ENCODE assay signal across 32 mouse cellular contexts in genomic region chrX:157733836-157734235, GRCm38 (mm10). TPM values are rescaled to one million over a fixed set of nuclear protein-coding genes. Genes with fewer than 3 reads are reported as not detected.
A peak's percentile ranks its signal among the peaks of the same experiment; 100 is the strongest.
DNase-seq lines count a peak whose midpoint lies in the region; ATAC-seq and TF ChIP-seq lines count a peak whose summit lies in the region.
"Had no signal": no experiment of that assay in that cellular context is flagged by ENCODE, and none has a peak within 500 bp of the region (broad histone marks: within the 10 kb centered on the region; RNA-seq: fewer than 3 reads in every experiment).

No protein-coding gene starts in this region.

- DNase-seq in heart, adult 2 months = no peak
- no peak for DNase-seq in heart, adult 11 months
- DNase-seq in brain, embryonic 14.5 days (ENCODE audit: low read depth) = peak; percentile 31
- DNase-seq in cerebellum, adult 2 months = peak; percentile 43 to 63
- peak; percentile 10 to 45 for DNase-seq in cerebellum, postnatal 14 days
- DNase-seq in right cerebral cortex, postnatal 4 days = no peak
- DNase-seq in layer of hippocampus, postnatal 14 days (ENCODE audit: low spot score in 2 of 2) = no peak
- DNase-seq: adrenal gland, adult 2 months; adrenal gland, postnatal 36 days; B cell, adult 2 months; heart, postnatal 4 days; kidney, postnatal 14 days; left cerebral cortex, postnatal 4 days; liver, postnatal 0 days; lung, postnatal 36 days; thymus, postnatal 14 days had no signal

- no peak for ATAC-seq in erythroblast, adult 5-6 weeks (replicated peaks; ENCODE audit: low FRiP score, poor library complexity, severe bottlenecking)
- ATAC-seq: activated CD4-positive, CD25-positive, alpha-beta regulatory T cell, adult 4 months; forebrain, embryonic 15.5 days; intestine, postnatal 0 days; liver, embryonic 12.5 days; liver, postnatal 0 days had no signal

- WGBS in heart, adult 2 months = 28% methylated on average over 2 of the region's 2 CpGs
- 10% methylated on average over 2 of the region's 2 CpGs for WGBS in cerebellum, adult 2 months

- H3K4me1 ChIP-seq in heart, adult 2 months (ENCODE audit: control insufficient read depth, insufficient read depth, low read length) = peaks cover 1% of the 10 kb centered on the region; the same call in 1 of the 2 replicates
- peaks cover 11% of the 10 kb centered on the region; the same call in 1 of the 2 replicates for H3K4me1 ChIP-seq in cerebellum, adult 2 months (ENCODE audit: control insufficient read depth, insufficient read depth, low read length)
- H3K4me1 ChIP-seq: embryonic facial prominence, embryonic 10.5 days; embryonic facial prominence, embryonic 15.5 days; forebrain, embryonic 15.5 days; heart, embryonic 10.5 days; liver, embryonic 12.5 days; neural tube, embryonic 12.5 days; stomach, embryonic 15.5 days had no signal

- no peaks in the 10 kb centered on the region for H3K79me2 ChIP-seq in heart, adult 2 months (replicated peaks; ENCODE audit: control insufficient read depth, insufficient read depth, low read length)

- intact Hi-C loops in heart, adult 2 months (cut with DNase I) = loop anchor here (5.0 to 10.0 kb wide), 2 partner anchors 301 to 878 kb away; no protein-coding TSS in a partner anchor

- H3K27ac ChIP-seq in heart, adult 2 months = no peak overlapping the region
- H3K27ac ChIP-seq in cerebellum, adult 2 months (ENCODE audit: insufficient read depth, low read length) = no peak overlapping the region
- H3K27ac ChIP-seq: embryonic facial prominence, embryonic 10.5 days; embryonic facial prominence, embryonic 15.5 days; forebrain, embryonic 15.5 days; heart, embryonic 10.5 days; hindbrain, embryonic 13.5 days; liver, embryonic 12.5 days; neural tube, embryonic 12.5 days; stomach, embryonic 15.5 days had no signal

- 0 out of 2 replicates have a peak, but pooled peaks have one; percentile 22 for TF ChIP-seq CTCF in heart, adult 2 months (IDR thresholded peaks at IDR 0.05)
- TF ChIP-seq CTCF in brain, embryonic 14.5 days (IDR thresholded peaks at IDR 0.05; ENCODE audit: borderline replicate concordance, extremely low read depth, insufficient read depth, insufficient read length) = no peak
- TF ChIP-seq CTCF in cerebellum, adult 2 months (IDR thresholded peaks at IDR 0.05; ENCODE audit: borderline replicate concordance, insufficient read depth, low read depth, low read length) = no peak

- H3K27me3 ChIP-seq in heart, adult 2 months (ENCODE audit: control insufficient read depth, insufficient read depth, low read length) = no peaks in the 10 kb centered on the region
- H3K27me3 ChIP-seq in cerebellum, adult 2 months (ENCODE audit: control insufficient read depth, insufficient read depth, low read length) = no peaks in the 10 kb centered on the region
- H3K27me3 ChIP-seq: forebrain, embryonic 15.5 days; neural tube, embryonic 12.5 days; stomach, embryonic 15.5 days had no signal

- TF ChIP-seq POLR2A in heart, adult 2 months (IDR thresholded peaks at IDR 0.05; ENCODE audit: insufficient read depth, low read depth, low read length) = no peak
- TF ChIP-seq POLR2A in brain, embryonic 14.5 days (IDR thresholded peaks at IDR 0.05; ENCODE audit: borderline replicate concordance, extremely low read depth, insufficient read depth, insufficient read length, poor library complexity, severe bottlenecking) = no peak
- no peak for TF ChIP-seq POLR2A in cerebellum, adult 2 months (IDR thresholded peaks at IDR 0.05; ENCODE audit: borderline replicate concordance, insufficient read depth, low read length)

- TF ChIP-seq EP300 in heart, adult 2 months (IDR thresholded peaks at IDR 0.05; ENCODE audit: insufficient read depth, low read depth, low read length) = no peak

- H3K9ac ChIP-seq in heart, adult 2 months (ENCODE audit: low read depth, low read length) = no peak overlapping the region
- H3K9ac ChIP-seq: embryonic facial prominence, embryonic 15.5 days; forebrain, embryonic 15.5 days; hindbrain, embryonic 13.5 days; liver, embryonic 12.5 days; liver, postnatal 0 days; neural tube, embryonic 12.5 days; stomach, embryonic 15.5 days had no signal

- no peak overlapping the region for H3K4me3 ChIP-seq in heart, adult 2 months
- no peak overlapping the region for H3K4me3 ChIP-seq in cerebellum, adult 2 months (replicated peaks; ENCODE audit: insufficient read depth, low read depth, low read length)
- H3K4me3 ChIP-seq: embryonic facial prominence, embryonic 10.5 days; embryonic facial prominence, embryonic 15.5 days; forebrain, embryonic 15.5 days; heart, embryonic 10.5 days; hindbrain, embryonic 13.5 days; liver, embryonic 12.5 days; myocyte; neural tube, embryonic 12.5 days; stomach, embryonic 15.5 days had no signal

- H3K36me3 ChIP-seq in heart, adult 2 months (ENCODE audit: control insufficient read depth, insufficient read depth, low read length) = no peaks in the 10 kb centered on the region
- H3K36me3 ChIP-seq: embryonic facial prominence, embryonic 10.5 days; embryonic facial prominence, embryonic 15.5 days; forebrain, embryonic 15.5 days; heart, embryonic 10.5 days; hindbrain, embryonic 13.5 days; liver, embryonic 12.5 days; neural tube, embryonic 12.5 days; stomach, embryonic 15.5 days had no signal

RNA-seq across cellular contexts. Expression of gene Smpx, which starts 35.1 kb away (rescaled TPM):
- 100 to 1,000 TPM; 347 to 358 TPM for total RNA-seq in heart, adult 2 months (2021)
- polyA plus RNA-seq in heart, adult 2 months (2012; rRNA removed) = 194 and 339 TPM in 2 replicates
- polyA plus RNA-seq in brain, embryonic 14.5 days (2012; rRNA removed) = 0.19 and 0.20 TPM in 2 replicates
- polyA plus RNA-seq in cerebellum, adult 2 months (2012; rRNA removed) = 9.7 and 10.2 TPM in 2 replicates
- total RNA-seq in layer of hippocampus, postnatal 14 days (2021) = under 1 TPM in 1 of 2 experiments, not detected in 1; 0.74 TPM
- not detected in 2 replicates for total RNA-seq in erythroblast, adult 5-6 weeks (2015; ENCODE audit: low replicate concordance)
- not detected in 2 replicates for total RNA-seq in erythroblast, adult 5-6 weeks (2017; ENCODE audit: low replicate concordance)
- total RNA-seq: layer of hippocampus, postnatal 10 days; left cerebral cortex, adult 8-10 months; left cerebral cortex, postnatal 4 days; megakaryocyte, adult 5-6 weeks had no signal
- polyA plus RNA-seq: activated CD4-positive, CD25-positive, alpha-beta regulatory T cell, adult 4 months; midbrain, embryonic 11.5 days had no signal

Comparison
In these comparisons a context has a peak if more than half of its experiments do, and no peak if none do; other contexts are left out.
1. DNase-seq: peak in brain, embryonic 14.5 days (single experiment), cerebellum, adult 2 months (2 of 2) and cerebellum, postnatal 14 days (2 of 2); none in heart, adult 2 months (0 of 2), heart, adult 11 months (single experiment), right cerebral cortex, postnatal 4 days (single experiment) and layer of hippocampus, postnatal 14 days (0 of 2).
2. RNA of gene Smpx, which starts 35.1 kb away (total RNA-seq): 347 to 358 TPM in heart, adult 2 months; 0.74 TPM in layer of hippocampus, postnatal 14 days and not detected in erythroblast, adult 5-6 weeks; every median in the first group is over 100 times any median in the second.